Mouse (Mus musculus) myocyte (in vitro differentiated cells): ENCODE measurements around the gene Insrr.

ENCODE experiments used
- CEBPB ChIP-seq: IDR thresholded peaks from 2 replicates; pipeline ENCODE4 v1.6.1; 2011; ENCODE audit warnings: mild to moderate bottlenecking, moderate library complexity; ENCODE audit not compliant: poor library complexity, insufficient read depth, severe bottlenecking
- E2F4 ChIP-seq: IDR thresholded peaks from one replicate; pipeline ENCODE4 v1.6.1; 2011; ENCODE audit warnings: mild to moderate bottlenecking, control low read depth, moderate library complexity; ENCODE audit not compliant: insufficient read depth
- MAX ChIP-seq: IDR thresholded peaks from one replicate; pipeline ENCODE4 v1.6.1; 2011; ENCODE audit warnings: low read depth, mild to moderate bottlenecking, control low read depth
- MYOD1 ChIP-seq, 3 experiments: IDR thresholded peaks; one replicate each; pipeline ENCODE4 v1.6.1; 2011; ENCODE audit warnings: control low read depth in 2 of 3, low read depth in 2 of 3, mild to moderate bottlenecking in 2 of 3, moderate library complexity in 1 of 3; ENCODE audit not compliant: insufficient read length in 2 of 3, control insufficient read depth in 1 of 3
- MYOG ChIP-seq, 3 experiments: IDR thresholded peaks; one replicate each; pipeline ENCODE4 v1.6.1; 2011; ENCODE audit warnings: control low read depth in 2 of 3, low read depth in 2 of 3, mild to moderate bottlenecking in 2 of 3; ENCODE audit not compliant: insufficient read length in 2 of 3, control insufficient read depth in 1 of 3, insufficient read depth in 1 of 3
- POLR2A ChIP-seq: IDR thresholded peaks from one replicate; pipeline ENCODE4 v1.6.1; 2011; ENCODE audit warnings: low read depth, mild to moderate bottlenecking, control low read depth, moderate library complexity; ENCODE audit not compliant: insufficient read length
- POLR2AphosphoS2 ChIP-seq: IDR thresholded peaks from one replicate; pipeline ENCODE4 v1.6.1; 2011; ENCODE audit warnings: low read depth, control low read depth; ENCODE audit not compliant: insufficient read length
- REST ChIP-seq: IDR thresholded peaks from one replicate; pipeline ENCODE4 v1.6.1; 2011; ENCODE audit warnings: mild to moderate bottlenecking, control low read depth, moderate library complexity; ENCODE audit not compliant: insufficient read depth, insufficient read length
- SRF ChIP-seq: IDR thresholded peaks from one replicate; pipeline ENCODE4 v1.6.1; 2011; ENCODE audit warnings: low read depth; ENCODE audit not compliant: control insufficient read depth, insufficient read length
- TCF12 ChIP-seq: IDR thresholded peaks from one replicate; pipeline ENCODE4 v1.6.1; 2011; ENCODE audit warnings: mild to moderate bottlenecking, control low read depth; ENCODE audit not compliant: poor library complexity, insufficient read depth, severe bottlenecking
- TCF3 ChIP-seq: IDR thresholded peaks from one replicate; pipeline ENCODE4 v1.6.1; 2011; ENCODE audit warnings: low read depth, control low read depth; ENCODE audit not compliant: insufficient read length
- USF1 ChIP-seq: IDR thresholded peaks from one replicate; pipeline ENCODE4 v1.6.1; 2011; ENCODE audit warnings: low read depth, mild to moderate bottlenecking, control low read depth, moderate library complexity

- TF ChIP-seq CEBPB (no peak), POLR2A (no peak), SRF (no peak), REST (no peak), E2F4 (no peak), MYOG (IDR thresholded peaks at IDR 0.05; ENCODE audit: control insufficient read depth in 1 of 3, insufficient read depth in 1 of 3, insufficient read length in 2 of 3, low read depth in 2 of 3) (no peak), MAX (no peak), POLR2AphosphoS2 (no peak), MYOD1 (IDR thresholded peaks at IDR 0.05; ENCODE audit: control insufficient read depth in 1 of 3, insufficient read length in 2 of 3, low read depth in 2 of 3) (no peak), TCF3 (no peak), USF1 (no peak), TCF12 (no peak)
Observed at GRCm38 (mm10) chr3:87749977-87750376, 46.8 kb upstream of the Insrr start.
